Mouse (Mus musculus): ENCODE data around the gene Plvap.

GRCm38 (mm10) chr8:71487691-71488445 lies 23.7 kb downstream of the Plvap start, which contains the start of gene Gtpbp3:
- TF ChIP-seq CTCF (IDR thresholded peaks at IDR 0.05; ENCODE audit: low read depth) (no peak; the same call in 1 of the 2 replicates), EP300 (IDR thresholded peaks at IDR 0.05; ENCODE audit: low read depth) (no peak)

Data from heart, postnatal 0 days (tissue).